Mouse (Mus musculus): Measurements from ENCODE around the gene Ifitm2.
A peak's percentile ranks its signal among the peaks of the same experiment; 100 is the strongest.
"Not testable (repeated sequence)": the region's sequence is repeated elsewhere in the genome, so short reads cannot be mapped to it uniquely, and the experiment has no call there.

The Ifitm2 gene

DNA sequence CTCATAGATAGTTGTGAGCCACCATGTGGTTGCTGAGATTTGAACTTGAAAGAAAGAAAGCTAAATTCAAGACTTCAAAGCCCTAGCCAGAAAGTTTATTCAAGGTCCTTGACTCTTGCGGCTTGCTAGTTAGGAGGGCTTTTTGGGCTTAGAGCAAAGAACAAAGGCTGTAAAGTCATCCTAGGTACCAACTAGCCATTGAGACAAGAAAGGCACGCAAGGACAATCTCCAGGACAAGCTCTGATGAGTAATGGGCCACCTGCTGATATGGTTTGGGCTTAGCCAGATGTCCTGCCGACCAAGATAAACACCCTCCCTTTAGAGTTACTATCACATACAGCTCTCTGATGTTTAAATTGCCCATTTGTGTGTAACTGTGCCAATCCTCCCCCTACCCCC, 12.9 kb upstream of the Ifitm2 start:
- not testable (repeated sequence) for DNase-seq (ENCODE audit: low read depth, low spot score)

DNA sequence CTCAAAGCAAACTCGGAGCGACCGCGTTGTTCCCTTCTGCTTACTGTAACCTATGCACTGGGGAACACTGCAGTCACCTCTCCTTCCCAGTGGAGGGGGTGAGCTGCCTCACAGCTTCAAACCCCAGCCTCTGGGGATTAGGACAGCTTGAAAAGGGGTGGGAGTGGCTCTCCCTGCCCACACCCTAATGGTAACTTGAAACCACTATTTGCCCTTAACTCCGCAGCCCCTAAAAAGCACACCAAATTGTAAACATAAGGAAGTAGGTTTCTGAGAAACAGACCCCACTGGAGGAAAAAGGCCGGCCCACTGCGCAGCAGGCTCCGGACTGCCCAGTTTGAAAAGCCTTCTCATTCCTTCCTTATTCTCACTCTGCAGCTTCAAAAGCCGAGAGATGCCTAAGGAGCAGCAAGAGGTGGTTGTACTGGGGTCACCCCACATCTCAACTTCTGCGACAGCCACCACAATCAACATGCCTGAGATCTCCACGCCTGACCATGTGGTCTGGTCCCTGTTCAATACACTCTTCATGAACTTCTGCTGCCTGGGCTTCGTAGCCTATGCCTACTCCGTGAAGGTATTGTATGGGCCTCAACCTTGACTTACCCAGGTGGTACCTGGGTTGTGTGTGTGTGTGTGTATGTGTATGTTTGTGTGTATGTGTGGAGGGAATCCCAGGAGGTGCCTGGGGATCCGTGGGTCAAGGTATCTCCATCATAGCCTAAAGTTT, 12.2 kb upstream of the Ifitm2 start:
- no peak for DNase-seq (ENCODE audit: low read depth, low spot score)

DNA sequence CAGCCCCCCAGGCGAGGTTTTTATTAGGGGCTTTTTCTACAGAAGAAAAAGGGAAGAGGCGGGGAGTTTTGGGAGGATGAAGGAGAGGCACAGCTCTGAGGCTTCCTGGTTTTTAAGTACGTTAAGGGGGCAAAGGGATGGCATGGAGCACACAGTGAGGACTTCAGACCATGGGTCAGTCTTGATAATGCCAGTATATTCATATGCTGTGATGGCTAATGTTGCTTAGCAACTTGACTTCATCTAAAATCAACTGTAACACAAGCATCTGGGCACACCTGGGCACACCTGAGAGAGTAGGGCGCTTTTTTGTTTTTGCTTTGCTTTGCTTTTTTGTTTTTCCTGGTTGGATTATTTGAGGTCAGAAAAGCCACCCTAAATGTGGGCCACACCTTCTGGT, 11.1 kb upstream of the Ifitm2 start, which contains the start of gene Ifitm1:
Ifitm1 (plus strand) TSS at position 301 of the 400 bp plus-strand sequence.
- no peak for DNase-seq (ENCODE audit: low read depth, low spot score)

DNA sequence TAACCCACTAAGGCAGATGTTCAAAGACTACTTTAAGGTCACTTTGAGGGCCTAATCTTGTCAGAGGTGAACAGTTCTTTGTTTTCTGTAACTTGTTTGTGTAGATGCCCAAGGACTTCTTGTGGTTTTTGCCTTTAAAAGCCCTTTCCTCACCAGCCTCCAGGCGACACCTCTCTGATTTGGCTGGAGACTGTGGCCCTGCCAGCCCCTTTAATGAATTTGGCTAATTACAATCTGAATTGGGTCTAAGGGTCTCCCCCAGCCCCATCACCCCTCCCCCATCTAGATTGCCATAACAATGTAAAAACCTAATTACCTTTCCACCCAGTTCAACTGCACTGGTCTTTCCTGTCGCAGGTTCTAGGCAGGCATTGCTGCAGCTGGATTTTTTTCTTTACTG, 6.9 kb upstream of the Ifitm2 start:
- no peak for DNase-seq (ENCODE audit: low read depth, low spot score)

DNA sequence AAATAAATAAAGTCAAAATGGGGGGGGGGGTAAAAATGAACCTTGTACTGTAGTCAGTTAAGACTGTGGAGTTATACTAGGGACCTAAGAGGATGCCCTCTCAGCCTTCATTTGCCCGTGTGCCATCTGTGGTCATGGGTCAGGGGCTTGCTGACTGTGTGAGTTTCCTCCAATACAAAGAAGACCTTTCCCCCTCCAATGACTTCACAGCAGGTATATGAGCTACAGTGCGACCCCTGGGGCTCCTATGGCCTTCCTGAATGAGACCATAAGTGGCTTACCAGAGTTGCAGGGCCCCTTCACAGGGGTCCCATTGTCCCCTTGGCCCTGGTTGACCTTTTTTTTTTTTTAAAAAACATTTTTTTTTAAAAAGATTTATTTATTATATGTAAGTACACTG, 5.6 kb upstream of the Ifitm2 start:
- no peak for DNase-seq (ENCODE audit: low read depth, low spot score)

DNA sequence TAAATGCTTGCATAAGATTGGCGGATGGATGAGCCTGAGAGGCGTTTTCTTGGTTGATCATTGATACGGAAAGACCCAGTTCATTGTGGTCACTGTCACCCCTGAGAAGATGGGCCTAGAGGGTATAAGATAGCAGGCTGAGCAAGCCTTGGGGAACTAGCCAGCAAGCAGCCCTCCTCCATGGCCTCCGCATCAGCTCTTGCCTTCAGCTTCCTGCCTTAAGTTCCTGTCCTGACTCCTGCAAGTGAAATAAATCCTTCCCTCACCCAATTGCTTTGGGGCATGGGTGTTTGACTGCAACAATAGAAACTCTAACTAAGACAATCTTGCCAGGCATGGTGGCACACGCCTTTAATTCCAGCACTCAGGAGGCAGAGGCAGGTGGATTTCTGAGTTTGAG, 4.2 kb upstream of the Ifitm2 start:
- no peak for DNase-seq (ENCODE audit: low read depth, low spot score)

DNA sequence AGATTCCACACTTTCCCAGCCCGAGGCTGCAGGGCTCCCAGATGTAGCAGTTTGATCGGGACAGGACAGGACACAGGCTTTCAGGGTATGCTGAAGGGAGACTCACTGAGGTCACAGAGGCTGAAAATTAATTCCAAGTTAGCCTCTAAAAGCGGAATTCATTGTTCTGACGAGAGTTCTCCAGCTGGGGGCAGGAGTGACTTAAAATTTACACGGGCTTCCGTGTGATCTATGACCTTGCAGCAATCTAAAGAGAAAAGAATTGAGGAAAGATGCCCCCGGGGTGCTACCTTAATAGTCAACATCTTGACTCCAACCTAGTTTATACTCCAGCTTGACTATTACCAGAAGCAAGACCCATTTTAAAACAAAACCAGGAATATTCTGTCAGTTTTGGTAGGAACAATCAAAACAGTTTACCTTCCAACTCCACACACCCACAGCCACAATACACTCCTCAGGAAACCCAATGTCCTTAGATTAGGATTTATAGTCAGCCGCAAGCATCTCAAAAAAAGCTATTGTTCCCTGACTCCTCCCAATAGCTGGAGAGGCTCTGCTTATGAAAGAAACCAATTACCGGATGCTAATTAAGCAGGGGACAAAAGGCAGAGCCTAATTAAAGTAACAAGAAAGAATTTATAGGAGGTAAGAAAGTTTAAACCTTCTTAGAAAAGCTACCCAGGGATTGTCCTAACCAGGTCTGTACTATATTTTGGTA, 3.6 kb upstream of the Ifitm2 start:
- DNase-seq (ENCODE audit: low read depth, low spot score) = peak; percentile 68

DNA sequence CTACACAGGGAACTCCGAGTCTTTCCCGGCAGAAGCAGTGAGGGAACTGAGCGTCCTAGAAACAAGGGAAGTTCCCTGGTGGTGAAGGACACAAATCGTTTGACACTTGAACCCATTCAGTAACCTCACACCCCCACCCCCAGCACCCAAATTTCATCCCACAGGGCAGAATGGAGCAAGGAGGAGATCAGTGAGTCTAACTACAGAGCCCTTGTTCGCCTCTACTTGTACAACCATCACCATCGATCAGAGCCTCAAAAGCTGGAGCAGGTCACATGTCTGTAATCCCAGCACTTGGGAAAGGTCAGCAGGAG, 726 bp upstream of the Ifitm2 start:
- DNase-seq (ENCODE audit: low read depth, low spot score) = no peak

DNA sequence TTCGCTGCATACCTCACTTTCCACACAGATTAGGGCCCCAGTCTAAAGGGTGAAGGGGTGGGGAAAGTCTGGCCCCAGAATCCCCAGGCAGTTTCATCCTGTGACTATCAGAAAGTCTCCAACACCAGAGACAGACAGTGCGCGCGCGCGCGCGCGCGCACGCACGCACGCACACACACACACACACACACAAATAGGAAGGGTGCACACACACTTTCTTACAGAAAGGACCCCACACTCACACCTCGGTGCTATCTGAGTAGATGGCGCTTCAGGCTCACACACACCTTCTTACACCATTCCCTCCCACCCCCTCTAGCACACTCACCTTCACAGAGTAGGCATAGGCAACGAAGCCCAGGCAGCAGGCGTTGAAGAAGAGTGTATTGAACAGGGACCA, 445 bp downstream of the Ifitm2 start:
- peak; percentile 44 for DNase-seq (ENCODE audit: low read depth, low spot score)

DNA sequence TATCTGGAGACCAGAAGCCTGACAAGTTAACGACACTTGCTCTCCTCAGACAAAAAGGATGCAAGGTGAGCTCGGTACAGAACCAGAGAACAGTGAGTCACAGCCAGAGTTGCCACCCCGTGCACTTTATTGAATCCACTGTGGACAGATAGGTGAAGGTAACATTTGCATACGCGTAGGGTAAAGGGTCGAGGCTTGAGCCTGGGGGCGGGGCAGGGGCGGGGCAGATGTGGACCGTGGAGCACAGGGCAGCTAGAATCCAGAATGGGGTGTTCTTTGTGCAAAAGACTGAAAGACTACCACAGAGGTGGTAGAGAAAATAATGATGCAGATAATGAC, 1.1 kb downstream of the Ifitm2 start:
- no peak for DNase-seq (ENCODE audit: low read depth, low spot score)

DNA sequence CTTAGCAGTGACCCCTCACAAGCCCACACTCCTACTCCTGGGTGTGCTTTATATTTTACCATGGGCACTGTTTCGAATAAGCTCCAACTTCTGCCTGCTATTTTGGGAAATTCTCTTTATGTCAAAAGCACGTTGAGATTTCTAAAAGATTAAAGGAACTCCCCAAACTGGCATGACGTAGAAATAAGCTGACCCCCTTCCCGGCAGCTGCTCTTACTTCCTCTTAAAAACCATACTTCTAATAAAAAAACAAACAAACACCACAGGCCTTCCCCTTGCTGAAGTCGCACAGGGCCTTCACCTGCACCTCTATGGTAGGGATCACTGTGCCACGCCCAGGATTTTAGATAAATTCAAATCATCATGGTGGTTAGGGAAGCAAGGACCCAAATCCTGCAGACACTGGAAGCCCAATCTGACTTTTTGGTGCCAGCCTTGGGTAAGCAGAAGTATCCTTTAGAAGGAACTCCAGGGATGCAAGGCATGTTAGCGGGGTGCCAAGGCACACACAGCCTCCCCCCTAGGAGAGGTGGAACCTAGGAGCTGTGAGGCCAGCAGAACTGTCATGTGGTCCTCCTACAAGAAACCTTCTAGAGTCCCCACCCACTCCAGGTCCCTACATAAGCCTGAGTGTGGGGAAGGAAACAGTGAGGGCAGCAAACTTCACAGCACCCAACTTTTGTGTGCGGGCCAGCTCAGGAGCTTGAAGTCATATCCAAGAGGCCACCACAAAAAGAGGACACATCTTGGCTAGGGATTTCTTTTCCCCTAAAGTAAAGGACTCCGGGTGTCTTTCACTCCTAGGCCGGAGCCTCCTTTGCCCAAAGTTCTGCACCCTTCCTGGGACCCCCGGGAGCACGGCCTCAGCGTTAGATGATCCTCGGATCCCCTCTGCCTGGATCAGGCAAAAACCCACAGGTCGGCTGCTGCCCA, 1.7 kb downstream of the Ifitm2 start:
- DNase-seq (ENCODE audit: low read depth, low spot score) = no peak

DNA sequence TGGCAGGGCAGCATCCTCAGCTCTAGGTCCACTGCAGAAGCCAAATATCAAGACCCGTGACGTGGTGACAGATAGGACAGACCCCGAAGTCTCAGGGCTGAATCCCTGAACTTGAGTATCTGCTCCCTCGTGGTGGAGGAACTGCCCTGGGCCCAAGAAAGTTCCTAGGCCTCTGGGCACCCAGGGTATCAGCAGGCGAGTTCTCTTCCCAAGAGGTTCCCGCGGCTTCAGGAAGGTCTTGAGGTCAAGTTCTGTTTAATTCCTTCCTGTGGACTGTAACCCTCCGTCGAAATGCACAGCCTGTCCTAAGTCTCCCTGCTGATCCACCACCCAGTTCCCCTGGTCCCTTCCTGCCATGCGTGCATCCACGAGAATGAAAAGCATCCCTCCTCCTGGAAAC, 2.7 kb downstream of the Ifitm2 start:
- DNase-seq (ENCODE audit: low read depth, low spot score) = no peak

DNA sequence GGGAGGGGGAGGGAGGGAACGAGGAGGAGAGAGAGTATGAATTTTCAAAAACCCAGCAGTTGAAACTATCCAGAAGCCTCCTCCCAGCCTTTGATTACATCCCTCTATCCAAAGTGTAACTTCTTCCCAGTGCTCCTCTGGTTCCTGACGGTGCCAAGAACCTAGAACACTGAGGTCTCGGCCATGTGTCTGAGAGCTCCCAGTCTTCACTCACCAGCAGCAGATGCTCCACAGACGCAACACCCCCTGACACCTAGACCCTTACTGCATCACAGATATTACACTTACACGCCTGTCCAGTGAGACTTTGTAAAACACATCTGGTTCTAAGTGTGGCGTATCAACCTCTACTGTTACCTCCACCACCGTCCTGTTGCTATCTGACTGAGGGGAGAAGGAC, 3.3 kb downstream of the Ifitm2 start:
- DNase-seq (ENCODE audit: low read depth, low spot score) = no peak

DNA sequence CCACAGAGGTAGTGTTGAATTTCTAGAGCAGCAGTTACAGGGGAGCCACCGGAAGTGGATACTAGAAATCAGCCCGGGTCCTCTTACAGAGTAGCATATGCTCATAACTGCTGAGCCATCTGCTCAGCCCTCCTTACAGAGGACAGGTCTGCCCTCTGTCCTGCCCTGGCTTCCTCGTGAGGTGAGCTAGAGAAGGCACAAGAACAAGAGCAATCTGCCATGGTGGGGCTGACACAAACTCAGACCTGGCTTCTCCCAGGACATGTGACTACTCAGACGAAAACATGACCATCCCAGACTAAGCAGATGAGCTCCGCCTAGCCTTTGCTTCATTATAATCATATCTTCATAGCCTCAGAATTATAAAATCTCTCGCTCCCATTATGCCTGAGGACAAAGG, 4.0 kb downstream of the Ifitm2 start:
- no peak for DNase-seq (ENCODE audit: low read depth, low spot score)

DNA sequence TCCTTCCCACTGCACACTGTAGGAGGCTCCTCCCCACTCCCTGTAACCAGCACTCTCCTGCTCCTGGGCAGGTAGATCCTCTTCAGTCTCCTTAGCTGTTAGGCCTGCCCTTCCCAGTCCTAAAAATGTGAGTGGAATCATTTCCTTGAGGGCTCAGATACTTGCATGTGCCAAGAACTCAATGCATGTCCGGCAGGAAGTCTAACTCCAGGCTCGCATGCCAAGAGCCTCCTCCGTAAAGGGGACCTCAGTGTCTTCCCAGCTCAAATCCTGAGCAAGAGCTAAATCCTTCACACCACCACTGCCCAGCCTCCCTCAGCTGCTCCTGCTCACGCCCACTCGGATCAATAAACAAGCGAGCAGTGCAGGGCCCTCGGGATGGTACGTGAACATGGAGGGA, 4.7 kb downstream of the Ifitm2 start:
- DNase-seq (ENCODE audit: low read depth, low spot score) = no peak

DNA sequence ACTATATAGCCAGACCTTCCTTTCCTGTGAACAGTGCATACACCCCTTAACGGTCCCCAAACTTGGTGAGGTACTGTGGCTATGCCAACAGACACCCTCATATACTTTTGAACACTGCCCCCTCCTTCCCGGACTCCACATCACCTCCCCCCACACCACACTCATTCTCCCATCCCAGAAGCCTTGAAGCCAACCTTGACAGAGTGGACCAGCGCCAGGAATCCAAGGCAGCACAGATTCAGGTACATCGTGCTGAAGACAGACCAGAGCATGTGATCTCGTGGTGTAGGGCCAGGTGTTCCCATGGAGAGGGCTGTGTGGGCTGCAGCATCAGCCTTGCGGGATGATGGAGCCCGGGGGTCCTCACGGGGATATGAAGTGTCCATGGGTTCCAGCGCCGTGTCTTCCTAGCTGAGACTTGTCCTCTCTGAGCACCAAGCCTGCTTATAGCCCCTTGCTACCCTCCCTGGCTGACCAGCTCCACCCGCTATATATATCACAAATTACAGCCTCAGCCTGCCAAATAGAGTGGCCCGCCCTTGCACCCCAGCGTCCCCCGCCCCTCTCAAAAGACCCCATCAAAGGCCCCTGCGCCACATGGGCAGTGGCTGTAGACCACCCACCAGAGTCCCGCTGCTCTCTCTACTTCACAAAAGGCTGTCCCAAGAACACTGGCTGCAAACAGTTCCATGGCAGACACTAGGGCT, 5.8 kb downstream of the Ifitm2 start, which contains the start of gene Ifitm5:
Ifitm5 (minus strand) TSS at position 468 of the 707 bp plus-strand sequence.
- DNase-seq (ENCODE audit: low read depth, low spot score) = no peak

DNA sequence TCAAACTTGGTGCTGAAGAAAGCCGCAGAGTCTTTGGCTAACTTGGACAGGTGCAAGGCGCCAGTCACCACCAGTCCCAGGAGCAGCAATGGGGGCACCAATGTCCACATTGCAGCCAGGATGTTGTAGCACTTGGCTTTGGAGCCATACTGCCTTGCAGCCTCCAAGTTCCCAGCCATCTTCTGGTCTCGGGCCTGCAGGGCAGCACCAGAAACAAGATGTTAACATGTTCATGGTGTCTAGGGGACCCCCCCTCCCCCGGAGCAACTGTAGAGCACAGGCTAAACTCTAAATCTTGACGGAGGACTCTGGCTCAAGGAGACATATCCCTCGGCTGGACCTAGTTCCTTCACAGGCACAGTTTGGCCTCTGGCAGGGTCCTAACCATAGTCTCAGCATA, 6.5 kb downstream of the Ifitm2 start:
- DNase-seq (ENCODE audit: low read depth, low spot score) = no peak

DNA sequence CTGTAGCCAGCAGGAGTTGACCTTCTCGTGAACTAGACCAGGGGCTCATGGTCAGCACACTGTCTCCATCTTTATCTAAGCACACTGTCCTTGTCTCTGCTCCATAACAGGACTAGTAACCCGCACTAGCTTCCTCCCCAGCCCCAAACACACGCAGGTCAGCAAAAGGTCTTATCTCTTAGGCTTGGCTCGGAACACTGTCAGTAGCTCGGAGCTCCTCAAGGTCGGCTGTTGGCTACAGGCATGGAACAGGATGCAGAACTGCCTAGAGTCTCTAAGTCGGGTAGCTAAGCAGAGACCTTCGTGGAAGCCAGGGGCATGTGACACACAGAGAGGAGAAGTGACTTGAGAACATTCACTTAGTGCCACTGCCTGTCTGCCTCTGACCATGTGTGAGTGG, 7.6 kb downstream of the Ifitm2 start:
- DNase-seq (ENCODE audit: low read depth, low spot score) = no peak

DNA sequence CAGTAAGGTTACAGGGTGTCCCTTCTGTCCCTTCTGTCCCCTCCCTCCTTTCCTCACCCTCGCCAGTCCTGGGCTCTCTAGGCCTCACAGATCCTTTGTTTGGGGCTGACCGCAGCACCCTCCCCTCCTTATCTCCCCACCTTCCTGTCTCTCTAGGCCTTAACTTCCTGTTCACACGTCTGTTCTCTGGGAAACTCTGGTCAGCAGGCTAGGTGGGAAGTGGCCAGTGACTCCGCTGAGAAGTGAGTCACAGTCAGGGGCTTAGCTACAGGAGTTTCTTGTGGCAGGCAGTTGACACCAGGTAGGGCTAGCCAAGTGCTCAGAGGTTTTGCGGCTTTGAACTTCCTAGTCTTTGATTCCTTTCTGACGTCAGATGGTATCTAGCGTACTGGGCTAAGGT, 8.8 kb downstream of the Ifitm2 start:
- DNase-seq (ENCODE audit: low read depth, low spot score) = peak; percentile 66

DNA sequence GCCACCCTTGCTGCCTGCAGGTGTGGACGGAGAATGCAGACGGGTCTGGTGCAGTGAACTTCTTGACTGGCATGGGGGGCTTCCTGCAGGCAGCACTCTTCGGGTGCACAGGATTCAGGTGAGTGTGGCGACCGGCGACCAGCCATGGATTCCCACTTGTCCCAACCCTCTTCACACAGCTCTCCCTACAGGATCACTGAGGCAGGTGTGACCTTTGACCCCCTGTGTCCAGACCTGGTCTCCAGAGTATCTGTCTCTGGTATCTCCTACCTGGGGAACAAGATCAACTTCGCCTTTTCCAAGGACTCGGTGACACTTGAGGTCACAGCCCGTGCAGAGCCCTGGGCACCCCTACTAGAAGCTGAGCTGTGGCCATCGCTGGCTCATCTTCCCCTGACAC, 9.5 kb downstream of the Ifitm2 start:
- DNase-seq (ENCODE audit: low read depth, low spot score) = no peak

DNA sequence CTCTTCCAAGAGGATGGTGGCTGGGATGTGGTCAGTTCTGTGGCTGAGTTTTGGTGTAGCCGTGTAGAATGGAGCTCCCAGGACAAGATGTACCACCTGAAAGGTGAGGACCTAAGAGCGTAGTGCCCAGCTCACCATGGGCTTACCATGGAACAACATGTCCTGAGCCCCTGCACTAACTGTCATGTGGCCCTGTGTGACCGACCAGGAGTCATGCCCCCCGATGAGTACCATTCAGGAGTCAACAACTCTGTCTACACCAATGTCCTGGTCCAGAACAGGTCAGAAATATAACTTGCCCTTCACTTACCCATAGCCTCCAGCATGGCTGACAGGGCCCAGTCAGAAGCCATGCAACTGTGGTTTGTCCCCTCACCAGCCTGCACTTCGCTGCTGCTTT, 10.5 kb downstream of the Ifitm2 start:
- no peak for DNase-seq (ENCODE audit: low read depth, low spot score)

DNA sequence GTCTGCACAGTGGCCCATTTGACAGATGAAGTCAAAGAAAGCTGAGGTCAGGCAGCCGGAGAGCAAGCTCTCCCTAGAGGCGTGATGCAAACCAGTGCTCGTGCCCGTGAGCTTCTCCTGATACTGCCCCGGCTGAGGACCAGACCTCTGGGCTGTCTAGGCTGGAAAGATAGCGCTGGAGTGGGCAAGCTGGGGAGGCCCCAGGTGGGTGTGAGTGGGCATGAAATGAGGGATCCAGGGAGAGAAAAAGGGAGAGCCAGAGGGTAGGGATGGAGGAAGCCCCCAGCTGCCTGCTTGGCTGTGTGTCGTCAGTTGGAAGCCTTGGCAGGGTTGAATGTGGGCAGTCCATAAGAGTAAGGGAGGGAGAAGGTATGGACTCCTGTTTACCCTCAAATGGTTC, 11.6 kb downstream of the Ifitm2 start:
- no peak for DNase-seq (ENCODE audit: low read depth, low spot score)

Measured in CD4-positive, CD25-positive, alpha-beta regulatory T cell, adult 2 months (primary cell).